Mouse (Mus musculus) midbrain, embryonic 11.5 days (tissue): ENCODE results near the gene Coro7. TPM values are rescaled to one million over a fixed set of nuclear protein-coding genes. Genes with fewer than 3 reads are reported as not detected.
A peak's percentile ranks its signal among the peaks of the same experiment; 100 is the strongest.

Experiments used
- ATAC-seq: fragments of 200-750 bp; cut with Nextera tagmentation; 2 replicates; pipeline ENCODE4 v1.8.0; 2017; ENCODE audit warnings: moderate TSS enrichment, moderate library complexity; ENCODE audit not compliant: low FRiP score
- DNase-seq: peaks from one replicate; pipeline ENCODE4 v3.0.0; 2015; ENCODE audit warnings: low spot score; ENCODE audit errors: missing footprints
- H3K27ac ChIP-seq: fragments of 300-500 bp; sonication (generic); 2 replicates; pipeline ENCODE4 v1.5.1; 2014; ENCODE audit warnings: low read depth, low read length
- H3K27me3 ChIP-seq: fragments of 300-500 bp; sonication (generic); 2 replicates; pipeline ENCODE4 v1.6.1; 2014; ENCODE audit warnings: mild to moderate bottlenecking, low read length, moderate library complexity, mixed read lengths; ENCODE audit not compliant: control insufficient read depth, insufficient read depth
- H3K36me3 ChIP-seq: fragments of 300-500 bp; sonication (generic); 2 replicates; pipeline ENCODE4 v1.6.1; 2014; ENCODE audit warnings: mild to moderate bottlenecking, low read length, moderate library complexity, mixed read lengths; ENCODE audit not compliant: control insufficient read depth, insufficient read depth
- H3K4me1 ChIP-seq: fragments of 300-500 bp; sonication (generic); 2 replicates; pipeline ENCODE4 v1.6.1; 2014; ENCODE audit warnings: low read length; ENCODE audit not compliant: control insufficient read depth, insufficient read depth
- H3K4me2 ChIP-seq: fragments of 300-500 bp; sonication (generic); 2 replicates; pipeline ENCODE4 v1.6.1; 2014; ENCODE audit warnings: mild to moderate bottlenecking, moderate library complexity
- H3K4me3 ChIP-seq: fragments of 300-500 bp; sonication (generic); 2 replicates; pipeline ENCODE4 v1.5.1; 2014; ENCODE audit warnings: low read depth, low read length
- H3K9ac ChIP-seq: fragments of 300-500 bp; sonication (generic); 2 replicates; pipeline ENCODE4 v1.6.1; 2014; ENCODE audit warnings: low read length
- H3K9me3 ChIP-seq: fragments of 300-500 bp; sonication (generic); 2 replicates; pipeline ENCODE4 v1.6.1; 2016; ENCODE audit warnings: low read length; ENCODE audit not compliant: control insufficient read depth
- WGBS: fragments of 180-500 bp; shearing (Covaris S2); extraction: QIAGEN DNeasy Blood & Tissue Kit; methylation state at CpG from one replicate; pipeline ENCODE4 v1.1.7; 2014; 5-methylcytosine and 5-hydroxymethylcytosine counted together
- polyA plus RNA-seq: library from polyadenylated mRNA; unstranded; fragments of >200 nt; fragmentation: Nextera tagmentation; extraction: Ambion mirVana; gene quantifications from 2 replicates; pipeline ENCODE4 v1.2.1, GENCODE M21; 2014

Gene Coro7
- polyA plus RNA-seq, 1 experiment from 2014 or later: 13.6 TPM

- DNase-seq (peak; percentile 97), ATAC-seq (peak; percentile 89)
- Histone ChIP-seq H3K36me3 (no peaks in the 10 kb centered on the region; the same call in 1 of the 2 replicates), H3K27me3 (no peaks in the 10 kb centered on the region), H3K4me1 (peaks cover 52% of the 10 kb centered on the region), H3K27ac (peak within 1 kb of the TSS; percentile 95), H3K4me3 (peak within 1 kb of the TSS; percentile 89), H3K4me2 (peak within 1 kb of the TSS; percentile 83), H3K9me3 (no peaks in the 10 kb centered on the region), H3K9ac (peak within 1 kb of the TSS; percentile 97)
- under 1% methylated on average over 28 of the region's 74 CpGs for WGBS
Measured at GRCm38 (mm10) chr16:4593971-4594813, 85.4 kb downstream of the Coro7 start, which contains the start of gene Glis2. TSS of gene Glis2 (plus strand) at chr16:4594713.

DNA sequence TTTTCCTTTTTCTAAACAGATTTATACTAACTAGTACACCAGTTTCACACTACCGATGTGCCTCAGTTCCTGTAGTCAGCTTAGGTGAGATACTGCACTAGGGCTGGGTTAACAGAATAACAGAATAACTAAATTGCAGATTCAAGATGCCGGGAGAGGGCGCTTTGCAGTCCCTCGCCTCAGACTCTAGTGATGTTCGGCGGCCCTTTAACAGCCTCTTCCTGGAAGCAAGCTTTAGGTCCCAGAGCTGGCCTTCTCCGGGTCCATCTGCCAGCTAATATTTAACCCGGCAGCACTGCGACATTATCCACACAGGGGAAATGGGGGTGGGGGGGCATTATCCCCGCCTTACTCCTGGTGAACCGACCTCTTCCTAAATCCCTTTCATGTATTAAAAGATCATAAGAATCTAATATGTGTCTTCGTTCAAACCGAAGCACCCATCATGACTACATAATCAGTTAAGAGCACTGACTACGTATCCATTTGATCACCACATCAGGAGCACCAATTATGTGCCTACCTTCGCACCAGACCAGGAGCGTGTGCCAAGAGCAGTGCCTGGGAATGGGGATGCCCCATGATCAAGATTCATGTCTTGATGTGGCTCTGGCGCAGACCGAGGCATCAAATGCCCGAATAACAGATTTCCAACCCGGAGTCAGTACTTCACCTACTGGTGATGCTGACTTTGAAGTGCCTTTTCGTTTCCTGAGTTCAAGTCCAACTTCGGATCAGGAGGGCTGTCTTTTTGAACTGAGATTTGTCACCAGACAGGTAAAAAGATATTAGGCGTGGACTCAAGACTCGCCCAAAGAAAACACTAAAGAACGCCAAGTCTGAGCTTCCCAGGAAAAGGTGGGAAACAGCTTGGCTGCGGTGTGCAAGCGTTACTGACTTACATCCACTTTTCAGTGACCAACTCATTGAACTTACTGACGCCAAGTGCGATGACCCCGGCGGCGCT lies 86.4 kb downstream of the Coro7 start:
- Histone ChIP-seq H3K9ac (peak overlapping the region; percentile 97), H3K36me3 (no peaks in the 10 kb centered on the region; the same call in 1 of the 2 replicates), H3K4me1 (peaks cover 42% of the 10 kb centered on the region), H3K9me3 (no peaks in the 10 kb centered on the region), H3K4me2 (peak overlapping the region; percentile 83), H3K4me3 (peak overlapping the region; percentile 89), H3K27ac (peak overlapping the region; percentile 95), H3K27me3 (no peaks in the 10 kb centered on the region)
- DNase-seq: peak; percentile 93
- no peak for ATAC-seq
- WGBS: 16% methylated on average over 32 of the region's 32 CpGs

DNA sequence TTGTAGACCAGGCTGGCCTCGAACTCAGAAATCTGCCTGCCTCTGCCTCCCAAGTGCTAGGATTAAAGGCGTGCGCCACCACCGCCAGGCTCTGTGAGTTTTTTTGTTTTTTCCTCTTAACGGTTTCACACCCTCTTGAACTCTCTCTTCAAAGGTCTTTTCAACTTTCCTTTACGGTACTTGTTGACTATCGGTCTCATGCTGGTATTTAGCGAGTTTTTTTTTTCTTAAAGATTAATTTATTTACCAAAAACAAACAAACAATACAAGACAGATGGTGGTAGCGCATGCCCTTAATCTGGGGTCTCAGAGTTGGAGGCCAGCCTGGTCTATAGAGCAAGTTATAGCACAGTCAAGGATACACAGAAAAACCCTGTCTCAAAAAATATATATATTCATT lies 89.3 kb downstream of the Coro7 start:
- H3K9ac ChIP-seq: no peak overlapping the region
- H3K4me1 ChIP-seq: peaks cover 26% of the 10 kb centered on the region
- no peak overlapping the region for H3K4me3 ChIP-seq
- DNase-seq (peak; percentile 86), ATAC-seq (no peak)
- no peak overlapping the region for H3K4me2 ChIP-seq
- H3K9me3 ChIP-seq: no peaks in the 10 kb centered on the region
- no peak overlapping the region for H3K27ac ChIP-seq
- H3K27me3 ChIP-seq: no peaks in the 10 kb centered on the region
- no peaks in the 10 kb centered on the region; the same call in 1 of the 2 replicates for H3K36me3 ChIP-seq
- 95% methylated on average over 9 of the region's 9 CpGs for WGBS

DNA sequence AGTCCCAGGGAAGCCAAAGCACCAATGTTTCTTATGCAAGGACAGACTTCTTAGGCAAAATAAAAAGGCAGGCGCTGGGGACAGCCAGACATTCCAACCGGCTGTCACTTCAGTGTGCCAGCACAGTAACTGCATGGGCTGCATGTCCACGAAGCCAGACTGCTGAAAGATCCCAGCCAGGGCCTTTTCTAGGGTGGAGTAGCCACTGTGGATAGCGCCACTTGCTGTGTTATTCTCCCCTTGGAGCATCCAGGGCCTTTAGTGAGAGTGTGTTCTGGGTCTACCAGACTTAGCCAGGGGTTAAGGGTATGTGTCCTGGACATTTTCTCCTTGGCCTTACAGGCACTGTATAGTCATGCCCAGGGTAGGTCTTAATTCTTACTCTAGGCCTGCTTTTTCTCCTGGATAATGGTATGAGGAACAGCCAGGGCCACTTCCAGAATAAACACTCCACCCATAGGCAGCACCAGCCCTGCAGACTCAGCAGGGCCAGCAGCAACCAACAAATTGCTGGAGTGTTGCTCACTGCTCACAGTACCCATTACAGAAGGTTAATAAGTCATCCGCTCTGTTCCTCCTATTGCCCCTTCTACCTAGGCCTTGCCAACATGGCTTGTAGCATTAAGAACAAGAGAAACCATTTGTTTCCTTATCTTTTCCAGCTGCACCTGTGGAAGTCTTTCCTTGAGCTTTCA lies 91.9 kb downstream of the Coro7 start:
- H3K27ac ChIP-seq: no peak overlapping the region
- no peak overlapping the region for H3K4me3 ChIP-seq
- H3K27me3 ChIP-seq: no peaks in the 10 kb centered on the region
- 0 out of 2 replicates have a peak overlapping the region, but pooled peaks have one; percentile 9 for H3K9ac ChIP-seq
- no peaks in the 10 kb centered on the region; the same call in 1 of the 2 replicates for H3K36me3 ChIP-seq
- peaks cover 16% of the 10 kb centered on the region for H3K4me1 ChIP-seq
- ATAC-seq (no peak), DNase-seq (peak; percentile 81)
- 58% methylated on average over 5 of the region's 5 CpGs for WGBS
- H3K9me3 ChIP-seq: no peaks in the 10 kb centered on the region
- no peak overlapping the region for H3K4me2 ChIP-seq

- H3K9me3 ChIP-seq: no peaks in the 10 kb centered on the region
- DNase-seq: peak; percentile 100
- H3K4me3 ChIP-seq: peak overlapping the region; percentile 23
- ATAC-seq: peak; percentile 100
- peak overlapping the region; percentile 52 for H3K4me2 ChIP-seq
- peak overlapping the region; percentile 51 for H3K9ac ChIP-seq
- H3K4me1 ChIP-seq: peaks cover 13% of the 10 kb centered on the region
- H3K27ac ChIP-seq: peak overlapping the region; percentile 67
- no peaks in the 10 kb centered on the region for H3K27me3 ChIP-seq
- WGBS: under 1% methylated on average over 41 of the region's 43 CpGs
- H3K36me3 ChIP-seq: no peaks in the 10 kb centered on the region; the same call in 1 of the 2 replicates
Measured at GRCm38 (mm10) chr16:4586531-4587123, 93.0 kb downstream of the Coro7 start.

GRCm38 (mm10) chr16:4585642-4586530 lies 93.7 kb downstream of the Coro7 start:
- peak overlapping the region; percentile 23 for H3K4me3 ChIP-seq
- H3K4me2 ChIP-seq: peak overlapping the region; percentile 52
- no peaks in the 10 kb centered on the region for H3K9me3 ChIP-seq
- no peaks in the 10 kb centered on the region; the same call in 1 of the 2 replicates for H3K36me3 ChIP-seq
- H3K4me1 ChIP-seq: peaks cover 13% of the 10 kb centered on the region
- DNase-seq: peak; percentile 54
- H3K27ac ChIP-seq: peak overlapping the region; percentile 67
- ATAC-seq: peak; percentile 38
- H3K27me3 ChIP-seq: no peaks in the 10 kb centered on the region
- 10% methylated on average over 14 of the region's 14 CpGs for WGBS
- H3K9ac ChIP-seq: peak overlapping the region; percentile 51

DNA sequence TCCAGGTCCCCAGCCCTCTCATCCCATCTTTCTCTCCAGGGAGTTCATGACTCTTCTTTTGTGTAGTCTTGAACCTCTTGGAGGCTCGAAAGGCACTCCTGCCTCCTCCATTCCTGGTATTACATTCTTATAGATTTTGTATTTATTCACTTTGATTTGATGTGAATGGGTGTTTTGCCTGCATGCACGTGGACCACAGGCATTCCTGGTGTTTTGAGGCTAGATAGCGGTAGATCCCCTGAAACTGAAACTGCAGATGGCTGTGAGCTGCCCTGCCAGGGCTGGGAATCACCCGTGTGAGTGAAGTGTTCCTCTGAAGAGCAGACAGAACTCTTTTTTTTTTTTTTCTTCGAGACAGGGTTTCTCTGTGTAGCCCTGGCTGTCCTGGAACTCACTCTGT lies 95.1 kb downstream of the Coro7 start:
- 73% methylated on average over 5 of the region's 5 CpGs for WGBS
- DNase-seq: peak; percentile 44
- H3K4me3 ChIP-seq: no peak overlapping the region
- H3K4me2 ChIP-seq: no peak overlapping the region
- peaks cover 13% of the 10 kb centered on the region for H3K4me1 ChIP-seq
- H3K9me3 ChIP-seq: no peaks in the 10 kb centered on the region
- no peaks in the 10 kb centered on the region for H3K36me3 ChIP-seq
- no peak overlapping the region for H3K27ac ChIP-seq
- H3K27me3 ChIP-seq: no peaks in the 10 kb centered on the region
- no peak overlapping the region for H3K9ac ChIP-seq
- ATAC-seq: no peak
